Mouse (Mus musculus) layer of hippocampus, postnatal 25 days (tissue): ENCODE results near the gene Cacng1. TPM values are rescaled to one million over a fixed set of nuclear protein-coding genes. Genes with fewer than 3 reads are reported as not detected.

Experiments used
- DNase-seq, 2 experiments: peaks; one replicate each; pipeline ENCODE4 v3.0.0; 2022; ENCODE audit warnings: mixed read lengths in 2 of 2, low spot score in 1 of 2; ENCODE audit errors: extremely low spot score in 1 of 2
- total RNA-seq, 2 experiments: library from RNA; stranded (reverse); gene quantifications; 2 replicates each; pipeline ENCODE4 v1.2.3; 2021

The Cacng1 gene
- not detected for total RNA-seq

DNA sequence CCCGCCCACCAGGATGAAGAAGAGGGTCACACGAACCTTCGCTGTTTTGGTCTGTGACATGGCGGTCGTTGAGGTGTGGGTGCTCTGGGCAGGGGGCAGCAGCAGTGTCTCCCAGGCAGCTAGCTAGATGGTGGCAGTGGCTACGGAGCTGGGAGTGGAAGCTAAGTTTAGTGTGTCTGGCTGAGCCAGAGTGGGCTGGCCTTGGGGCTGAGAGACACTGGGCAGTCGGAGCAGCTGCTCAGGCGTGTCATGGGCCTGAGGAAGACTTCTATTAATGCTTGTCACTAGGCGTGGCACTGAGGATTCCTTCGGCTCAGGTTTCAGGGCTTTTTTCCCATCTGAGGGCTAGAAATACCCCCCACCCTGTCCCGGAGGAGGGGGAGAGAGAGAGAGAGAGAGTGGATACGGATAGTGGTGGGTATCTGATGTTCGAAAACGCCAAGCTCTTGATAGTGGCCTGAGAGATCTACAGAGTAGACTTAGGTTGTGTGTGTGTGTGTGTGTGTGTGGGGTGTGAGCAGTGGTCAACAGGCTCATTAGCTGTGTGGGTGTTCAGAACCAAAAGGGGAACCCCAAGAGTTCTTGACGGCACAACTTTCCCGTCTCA is at the start of gene Cacng1:
TSS of gene Cacng1 (minus strand) at position 191 of the 607 bp plus-strand sequence.
- no peak for DNase-seq

DNA sequence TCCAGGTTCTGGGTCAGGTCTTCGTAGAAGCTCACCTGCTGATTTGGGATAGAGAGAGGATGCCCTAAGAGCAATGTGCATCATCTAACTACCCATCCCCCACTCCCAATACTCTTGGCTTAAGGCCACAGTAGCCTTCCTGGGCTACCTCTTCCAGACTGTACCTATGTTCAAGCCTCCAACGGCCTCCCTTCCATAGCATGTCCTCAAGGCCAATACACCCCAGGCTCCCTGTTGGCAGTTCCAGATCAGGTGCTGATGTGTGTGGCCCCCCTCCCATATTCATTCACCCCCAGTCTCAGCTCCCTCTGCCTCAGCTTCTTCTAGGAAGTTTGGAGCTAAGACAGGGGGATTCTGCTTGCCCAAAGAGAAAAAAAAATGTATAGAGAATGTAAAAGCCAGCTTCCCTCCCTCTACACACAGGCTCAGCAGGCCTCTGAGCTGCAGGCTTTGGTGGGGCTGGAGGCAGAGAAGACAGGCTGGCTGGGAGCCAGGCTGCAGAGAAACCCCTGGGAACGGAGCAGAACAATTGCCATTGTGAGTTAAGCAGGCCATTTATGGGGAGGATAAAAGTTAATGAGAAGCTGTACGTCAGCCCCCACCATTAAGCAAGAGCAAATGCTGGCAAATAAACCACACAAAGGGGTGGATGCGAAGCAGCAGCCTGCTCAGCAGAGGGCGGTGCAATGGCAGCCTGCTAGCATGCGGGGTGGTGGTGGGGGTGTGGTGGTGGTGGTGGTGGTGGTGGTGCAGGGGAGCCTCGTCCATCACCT is 46.6 kb upstream of the Cacng1 start:
- no peak for DNase-seq

GRCm38 (mm10) chr11:107761790-107762500 is 45.6 kb upstream of the Cacng1 start:
- DNase-seq, result no peak

- DNase-seq, result no peak
Observed at GRCm38 (mm10) chr11:107760001-107760400, 43.7 kb upstream of the Cacng1 start.

GRCm38 (mm10) chr11:107759516-107759915 is 43.2 kb upstream of the Cacng1 start:
- no peak for DNase-seq

GRCm38 (mm10) chr11:107749114-107749513 is 32.8 kb upstream of the Cacng1 start:
- no peak for DNase-seq

DNA sequence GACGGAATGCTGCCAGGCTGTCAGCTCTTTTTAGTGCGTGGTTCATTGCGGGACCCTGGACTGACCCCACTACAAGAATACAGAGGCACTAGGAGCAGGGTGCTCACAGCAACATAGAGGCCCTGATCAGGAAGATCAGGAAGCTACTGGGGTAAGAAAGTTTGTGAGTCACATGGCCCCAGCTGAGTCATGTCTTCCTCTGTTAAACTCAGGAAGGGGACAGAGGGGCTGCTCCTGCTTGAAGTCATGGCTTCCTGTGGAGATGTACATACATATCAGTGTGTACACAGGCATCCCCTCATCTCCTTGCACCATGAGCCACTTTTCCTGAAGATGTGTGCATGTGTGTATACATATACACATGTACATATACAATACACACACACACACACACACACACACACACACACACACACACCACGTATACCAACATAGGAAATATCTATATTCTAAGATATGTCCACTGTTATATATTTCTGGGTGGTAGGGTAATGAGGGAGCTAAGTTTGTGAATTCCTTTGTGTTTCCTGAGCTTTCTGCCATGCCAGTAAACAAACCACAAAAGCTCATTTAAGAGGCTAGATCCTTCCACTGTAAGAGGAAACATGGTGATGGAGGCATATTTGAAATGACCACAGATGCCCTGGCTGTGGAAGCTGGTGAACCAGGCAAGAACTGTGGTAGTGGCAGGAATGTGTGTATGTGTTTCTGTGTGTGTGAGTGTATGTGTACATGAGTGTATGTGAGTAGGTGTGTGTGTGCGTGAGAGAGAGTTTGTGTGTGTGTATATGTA is 32.1 kb upstream of the Cacng1 start:
- DNase-seq, result no peak

DNA sequence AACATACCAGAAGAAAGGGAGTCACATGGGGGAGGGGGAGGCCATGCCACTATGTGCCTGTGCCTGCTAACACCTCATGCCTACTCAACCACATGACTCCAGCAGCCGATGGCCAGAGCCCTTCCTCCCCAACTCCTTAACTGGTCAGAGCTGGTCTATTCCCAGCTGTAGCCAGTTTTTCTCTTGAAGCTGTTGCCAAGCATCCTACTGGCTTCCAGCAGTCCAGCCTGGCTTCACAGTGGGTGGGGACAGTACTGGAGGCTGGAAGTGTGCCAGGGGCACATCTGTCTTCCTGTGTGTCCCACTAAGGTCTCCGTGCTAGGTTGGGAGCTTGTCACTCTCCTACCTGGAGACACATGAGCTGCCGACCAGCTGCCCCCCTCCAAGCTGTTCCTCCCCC is 26.8 kb upstream of the Cacng1 start:
- no peak for DNase-seq

DNA sequence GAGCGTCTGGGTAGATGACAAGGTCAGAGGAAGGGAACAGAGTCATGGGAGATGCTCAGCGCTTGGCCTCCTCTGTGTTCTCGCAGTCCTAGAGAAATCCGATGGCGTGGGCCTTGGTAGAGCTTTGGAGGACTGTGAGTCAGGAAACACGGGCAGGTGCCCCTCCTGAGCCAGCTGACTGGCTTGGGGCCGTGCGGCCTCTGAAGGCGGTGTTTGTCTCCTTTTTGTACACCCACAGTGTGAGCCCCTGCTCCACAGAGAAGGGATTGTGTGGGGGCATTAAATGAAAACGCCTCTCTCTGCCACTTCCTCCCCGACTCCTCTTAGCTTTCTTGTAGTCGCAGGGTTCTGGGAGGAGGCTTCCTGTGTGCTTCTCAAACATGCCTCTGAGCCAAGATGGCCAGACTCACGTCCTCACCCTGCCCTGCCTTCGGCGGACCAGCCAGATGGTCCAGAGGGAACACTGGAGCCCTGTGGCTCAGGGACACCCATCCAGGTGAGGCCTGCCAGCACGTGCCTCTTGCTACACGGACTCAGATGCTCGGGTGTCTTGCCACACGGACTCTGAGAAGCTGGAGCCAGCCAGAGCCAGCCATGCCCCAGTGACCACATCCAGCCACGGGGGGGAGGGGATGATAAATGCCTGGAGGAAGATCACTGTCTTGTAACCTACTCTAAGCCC is 22.2 kb upstream of the Cacng1 start:
- no peak for DNase-seq

GRCm38 (mm10) chr11:107737886-107738285 is 21.6 kb upstream of the Cacng1 start:
- DNase-seq, result no peak

- DNase-seq, result no peak
Observed at GRCm38 (mm10) chr11:107734133-107734532, 17.8 kb upstream of the Cacng1 start.

DNA sequence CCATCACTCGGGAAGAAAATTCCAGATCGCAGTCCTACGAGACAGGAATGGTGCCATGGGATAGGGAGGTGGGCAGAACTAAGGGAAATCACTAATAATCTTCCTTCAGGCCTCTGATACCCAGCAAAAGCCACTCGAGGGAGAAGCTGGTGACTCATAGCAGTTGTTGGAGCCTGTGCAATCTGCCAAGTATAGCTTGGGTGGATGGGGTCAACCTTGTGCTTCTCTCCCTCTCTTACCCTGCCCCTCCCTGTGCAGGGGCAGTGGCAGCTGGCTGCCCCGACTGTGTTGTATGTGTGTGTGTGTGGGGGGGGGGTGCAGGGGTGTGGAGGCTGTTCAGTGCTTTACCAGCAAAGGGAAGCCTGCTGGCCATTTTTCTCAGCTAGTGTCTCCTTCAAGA is 15.2 kb upstream of the Cacng1 start:
- DNase-seq, result no peak

GRCm38 (mm10) chr11:107730940-107731339 is 14.6 kb upstream of the Cacng1 start:
- DNase-seq, result no peak

DNA sequence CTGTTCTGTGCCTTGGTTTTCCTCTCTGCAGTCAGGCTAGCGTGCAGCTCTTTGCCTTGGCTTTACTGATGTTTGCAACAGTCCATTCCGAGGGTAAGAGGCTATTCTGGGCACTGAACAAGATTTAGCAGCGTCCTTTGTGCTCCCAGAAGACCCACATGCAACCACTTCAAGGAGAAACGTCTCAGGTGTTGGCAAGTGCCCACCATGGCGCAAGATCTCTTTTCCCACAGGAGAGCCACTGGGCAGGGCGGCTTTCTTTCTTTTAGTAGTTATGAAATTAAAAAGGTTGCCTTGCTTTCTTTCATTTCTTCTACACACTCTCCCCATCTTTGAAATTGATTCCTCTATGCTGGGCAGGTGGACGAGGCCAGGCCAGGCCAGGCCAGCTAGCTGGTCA is 12.8 kb upstream of the Cacng1 start:
- DNase-seq, result no peak

DNA sequence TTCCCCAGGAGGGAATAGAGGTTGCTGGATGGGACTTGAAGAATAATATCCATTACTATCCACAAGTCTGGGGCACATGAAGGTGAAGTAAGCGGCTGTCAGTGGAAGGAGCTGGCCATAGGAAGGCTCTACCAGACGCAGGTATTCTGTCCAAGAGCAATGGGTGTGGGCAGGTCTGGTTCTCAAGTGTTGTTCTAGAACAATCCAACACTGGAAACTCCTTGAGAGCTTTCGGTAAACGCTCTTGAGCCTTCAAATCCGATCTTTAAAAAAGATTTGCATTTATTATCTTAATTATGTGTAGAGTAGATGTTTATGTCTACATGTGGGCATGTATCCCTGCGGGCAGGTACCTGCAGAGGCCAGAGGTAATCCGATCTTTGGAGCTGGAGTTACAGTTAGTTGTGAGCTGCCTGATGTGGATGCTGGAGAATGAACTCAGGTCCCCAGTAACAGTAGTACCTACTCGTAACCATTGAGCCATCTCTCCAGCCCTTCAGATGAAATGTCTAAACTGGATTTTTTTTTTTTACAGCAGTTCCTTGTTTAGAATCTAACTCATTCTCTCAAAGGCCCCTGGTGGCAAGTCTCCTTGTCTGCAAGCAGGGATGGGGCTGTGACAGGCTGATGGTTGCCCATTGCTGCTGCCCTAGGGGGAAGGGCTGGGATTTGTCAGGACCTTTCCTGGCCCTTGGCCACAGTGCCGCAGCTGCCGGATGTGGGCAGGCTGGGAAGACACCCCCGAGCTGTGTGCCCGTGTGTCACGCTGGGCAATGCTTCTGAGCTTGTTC is 11.9 kb upstream of the Cacng1 start:
- no peak for DNase-seq

DNA sequence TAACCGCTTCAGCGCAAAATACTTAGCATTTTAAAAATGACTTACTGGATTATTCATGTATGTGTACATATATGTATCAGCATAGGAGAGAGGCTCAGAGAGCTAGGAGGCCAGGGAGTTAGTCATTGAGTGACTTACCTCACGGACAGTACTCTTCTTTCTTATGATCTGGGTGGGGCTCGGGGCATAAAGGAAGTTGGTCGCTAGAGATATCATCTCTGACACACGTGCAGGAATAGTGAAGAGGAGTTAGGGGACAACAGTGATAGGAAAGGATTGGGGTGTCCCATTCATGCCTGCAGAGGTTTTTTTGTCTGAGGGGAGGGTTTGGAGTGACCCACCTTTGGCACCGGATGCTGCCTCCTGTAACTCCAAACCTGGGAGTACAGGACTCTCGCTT is 8.3 kb upstream of the Cacng1 start:
- no peak for DNase-seq

DNA sequence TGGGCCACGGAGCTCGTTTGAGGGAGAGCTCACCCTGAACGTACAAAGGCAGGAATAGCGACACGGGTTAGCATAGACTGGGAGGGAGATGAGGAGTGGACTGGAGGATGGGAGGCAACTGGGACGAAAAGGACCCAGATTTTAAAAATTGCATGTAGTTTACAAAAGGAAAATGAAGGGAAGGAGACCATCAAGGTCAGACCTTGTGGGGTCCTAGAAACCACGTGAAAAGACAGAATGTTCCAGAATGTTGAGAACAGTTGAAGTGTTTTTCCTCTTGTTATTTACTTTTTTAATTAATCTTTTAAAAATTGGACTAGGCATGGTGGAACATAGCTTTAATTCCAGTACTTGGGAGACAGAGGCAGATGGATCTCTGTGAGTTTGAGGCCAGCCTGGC is 4.7 kb upstream of the Cacng1 start:
- no peak for DNase-seq

GRCm38 (mm10) chr11:107720264-107721021 is 4.1 kb upstream of the Cacng1 start:
- DNase-seq, result no peak

- no peak for DNase-seq
Observed at GRCm38 (mm10) chr11:107714368-107714767, 2.0 kb downstream of the Cacng1 start.
